Mouse (Mus musculus): ENCODE data around the gene Pabpc4. TPM values are rescaled to one million over a fixed set of nuclear protein-coding genes. Genes with fewer than 3 reads are reported as not detected.
A peak's percentile ranks its signal among the peaks of the same experiment; 100 is the strongest.

Pabpc4 gene
- polyA plus RNA-seq, 1 experiment from 2014 or later, result 33.2 TPM

DNA sequence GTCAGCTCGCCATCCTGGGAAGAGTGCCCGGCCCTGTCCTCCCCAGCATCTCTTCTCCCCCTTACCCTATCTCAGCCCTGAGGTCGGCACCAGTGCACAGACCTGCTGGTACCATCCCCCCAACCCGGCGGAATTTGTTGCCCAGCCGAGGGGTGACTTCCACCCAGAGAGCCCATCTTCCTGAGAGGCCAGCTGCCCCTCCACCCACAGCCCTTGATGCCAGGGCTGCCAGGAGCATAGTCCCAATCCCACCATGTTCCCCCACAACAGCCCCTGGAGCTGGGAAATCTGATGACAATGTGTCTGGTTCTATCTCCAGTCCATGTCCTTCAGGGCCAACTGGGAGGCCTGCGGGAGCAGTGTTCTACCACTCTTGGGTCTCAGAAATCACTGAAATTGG lies 15.9 kb upstream of the Pabpc4 start:
- Histone ChIP-seq H3K27me3 (ENCODE audit: insufficient read depth, low read length) (0 out of 2 replicates have a peak, but pooled peaks cover 3% of the 10 kb centered on the region), H3K4me3 (ENCODE audit: low read depth, low read length) (no peak overlapping the region), H3K4me1 (ENCODE audit: insufficient read depth) (no peaks in the 10 kb centered on the region), H3K36me3 (replicated peaks; ENCODE audit: insufficient read depth, low read length) (no peaks in the 10 kb centered on the region), H3K27ac (ENCODE audit: low read depth) (no peak overlapping the region), H3K9me3 (ENCODE audit: low read length) (no peaks in the 10 kb centered on the region), H3K4me2 (ENCODE audit: low read depth, low read length) (no peak overlapping the region), H3K9ac (replicated peaks) (no peak overlapping the region)
- DNase-seq, result no peak
- 78% methylated on average over 7 of the region's 7 CpGs for WGBS (ENCODE audit: insufficient replicate concordance)
- no peak for ATAC-seq
- TF ChIP-seq CTCF (IDR thresholded peaks at IDR 0.05; ENCODE audit: low read depth) (no peak), EP300 (IDR thresholded peaks at IDR 0.05; ENCODE audit: low read depth) (no peak)

DNA sequence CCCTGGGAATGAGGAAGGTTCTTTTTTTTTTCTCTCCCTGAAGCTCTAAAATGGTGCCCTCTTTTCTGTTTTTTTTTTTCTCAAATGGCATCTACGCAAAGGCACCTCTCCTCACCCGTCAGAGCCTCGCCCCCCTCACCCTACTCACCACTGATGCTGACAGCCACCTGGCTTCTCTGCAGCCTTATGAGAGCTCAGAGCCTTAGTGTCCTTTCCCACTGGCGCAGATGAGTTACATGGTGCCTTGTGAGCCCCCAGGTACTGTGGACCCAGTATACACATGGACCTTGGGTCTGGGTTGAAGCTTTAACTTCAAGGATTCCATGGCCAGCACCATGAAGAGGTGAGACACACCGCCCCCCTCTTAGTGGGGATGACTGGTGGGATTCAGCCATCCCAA lies 15.5 kb upstream of the Pabpc4 start:
- Histone ChIP-seq H3K4me2 (ENCODE audit: low read depth, low read length) (no peak overlapping the region), H3K36me3 (replicated peaks; ENCODE audit: insufficient read depth, low read length) (no peaks in the 10 kb centered on the region), H3K27me3 (ENCODE audit: insufficient read depth, low read length) (0 out of 2 replicates have a peak, but pooled peaks cover 3% of the 10 kb centered on the region), H3K9ac (replicated peaks) (no peak overlapping the region), H3K9me3 (ENCODE audit: low read length) (no peaks in the 10 kb centered on the region), H3K4me1 (ENCODE audit: insufficient read depth) (no peaks in the 10 kb centered on the region), H3K4me3 (ENCODE audit: low read depth, low read length) (no peak overlapping the region), H3K27ac (ENCODE audit: low read depth) (no peak overlapping the region)
- ATAC-seq, result no peak
- TF ChIP-seq EP300 (IDR thresholded peaks at IDR 0.05; ENCODE audit: low read depth), result no peak
- DNase-seq, result no peak
- 86% methylated on average over 5 of the region's 5 CpGs for WGBS (ENCODE audit: insufficient replicate concordance)

DNA sequence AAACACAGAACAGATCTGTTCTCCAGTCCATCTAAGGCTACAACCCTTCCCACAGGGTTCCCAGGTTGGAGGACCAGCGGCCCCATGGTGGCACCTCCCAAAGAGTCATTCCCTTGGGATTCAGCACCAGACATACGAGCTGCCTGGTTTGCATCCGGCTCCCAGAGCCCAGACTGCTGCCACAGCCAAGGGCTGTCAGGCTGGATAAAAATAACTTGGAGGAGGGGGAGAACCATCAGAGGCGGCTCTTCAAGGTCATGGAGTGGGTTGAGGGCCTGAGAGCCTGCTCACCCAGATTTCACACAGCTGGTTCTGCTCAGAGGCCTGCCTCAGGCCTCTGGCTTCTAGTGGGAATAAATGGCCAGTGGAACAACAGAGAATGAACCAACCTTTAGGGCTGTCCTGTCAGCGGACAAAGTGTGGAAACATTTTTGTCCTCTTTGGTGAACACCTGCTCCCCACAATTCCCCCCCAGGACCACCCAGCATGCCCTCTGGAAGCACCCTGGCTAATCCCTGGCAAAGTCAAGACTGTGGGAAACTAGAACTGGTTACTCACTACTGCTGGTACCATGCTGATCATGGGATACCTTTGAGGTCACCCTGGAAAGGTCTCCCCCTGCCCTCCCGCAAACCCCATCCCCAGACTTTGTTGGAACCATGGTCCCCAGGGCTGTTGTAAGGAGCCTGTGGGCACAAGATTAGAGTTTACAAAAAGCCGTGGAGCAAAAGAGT lies 14.8 kb upstream of the Pabpc4 start:
- H3K36me3 ChIP-seq (replicated peaks; ENCODE audit: insufficient read depth, low read length), result no peaks in the 10 kb centered on the region
- H3K4me3 ChIP-seq (ENCODE audit: low read depth, low read length), result no peak overlapping the region
- no peak overlapping the region for H3K9ac ChIP-seq (replicated peaks)
- no peak overlapping the region for H3K4me2 ChIP-seq (ENCODE audit: low read depth, low read length)
- no peaks in the 10 kb centered on the region for H3K4me1 ChIP-seq (ENCODE audit: insufficient read depth)
- H3K9me3 ChIP-seq (ENCODE audit: low read length), result no peaks in the 10 kb centered on the region
- WGBS (ENCODE audit: insufficient replicate concordance), result 70% methylated on average over 7 of the region's 7 CpGs
- H3K27ac ChIP-seq (ENCODE audit: low read depth), result no peak overlapping the region
- no peak for TF ChIP-seq CTCF (IDR thresholded peaks at IDR 0.05; ENCODE audit: low read depth)
- TF ChIP-seq EP300 (IDR thresholded peaks at IDR 0.05; ENCODE audit: low read depth), result no peak
- DNase-seq (no peak), ATAC-seq (no peak)
- 0 out of 2 replicates have a peak, but pooled peaks cover 3% of the 10 kb centered on the region for H3K27me3 ChIP-seq (ENCODE audit: insufficient read depth, low read length)

DNA sequence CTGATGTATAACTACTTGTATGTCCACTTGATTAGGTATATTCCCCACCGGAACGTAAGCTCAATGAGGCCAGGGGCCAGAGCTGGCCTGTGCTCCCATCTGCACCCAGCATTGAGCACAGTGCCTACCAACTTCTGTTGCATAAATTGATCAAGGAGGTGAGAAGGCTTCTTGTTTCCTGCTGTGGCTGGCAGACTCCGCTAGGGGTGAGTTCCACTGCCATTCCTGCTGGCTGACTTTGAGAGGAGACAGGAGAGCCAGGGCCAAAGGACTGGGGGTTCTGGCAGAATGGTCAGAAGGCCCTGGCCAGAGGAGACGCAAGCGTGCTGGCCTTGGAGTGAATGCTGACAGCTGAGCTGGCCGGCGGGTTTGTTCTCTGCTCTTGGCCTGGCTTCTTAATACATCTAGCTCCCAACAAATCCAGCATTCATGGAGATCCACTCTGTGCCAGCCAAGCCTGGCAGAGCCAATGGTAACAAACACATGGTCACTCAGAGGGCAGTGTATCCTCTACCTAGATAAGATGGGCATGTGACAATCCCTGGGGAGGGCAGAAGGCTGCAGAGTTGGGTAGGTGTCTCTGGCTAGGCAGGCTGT lies 13.1 kb upstream of the Pabpc4 start:
- Histone ChIP-seq H3K9ac (replicated peaks) (no peak overlapping the region), H3K36me3 (replicated peaks; ENCODE audit: insufficient read depth, low read length) (no peaks in the 10 kb centered on the region), H3K4me1 (ENCODE audit: insufficient read depth) (no peaks in the 10 kb centered on the region), H3K27ac (ENCODE audit: low read depth) (no peak overlapping the region), H3K9me3 (ENCODE audit: low read length) (no peaks in the 10 kb centered on the region), H3K27me3 (ENCODE audit: insufficient read depth, low read length) (0 out of 2 replicates have a peak, but pooled peaks cover 3% of the 10 kb centered on the region), H3K4me3 (ENCODE audit: low read depth, low read length) (no peak overlapping the region), H3K4me2 (ENCODE audit: low read depth, low read length) (no peak overlapping the region)
- TF ChIP-seq EP300 (IDR thresholded peaks at IDR 0.05; ENCODE audit: low read depth) (no peak), CTCF (IDR thresholded peaks at IDR 0.05; ENCODE audit: low read depth) (no peak)
- WGBS (ENCODE audit: insufficient replicate concordance), result 73% methylated on average over 7 of the region's 7 CpGs
- no peak for ATAC-seq
- DNase-seq, result no peak

DNA sequence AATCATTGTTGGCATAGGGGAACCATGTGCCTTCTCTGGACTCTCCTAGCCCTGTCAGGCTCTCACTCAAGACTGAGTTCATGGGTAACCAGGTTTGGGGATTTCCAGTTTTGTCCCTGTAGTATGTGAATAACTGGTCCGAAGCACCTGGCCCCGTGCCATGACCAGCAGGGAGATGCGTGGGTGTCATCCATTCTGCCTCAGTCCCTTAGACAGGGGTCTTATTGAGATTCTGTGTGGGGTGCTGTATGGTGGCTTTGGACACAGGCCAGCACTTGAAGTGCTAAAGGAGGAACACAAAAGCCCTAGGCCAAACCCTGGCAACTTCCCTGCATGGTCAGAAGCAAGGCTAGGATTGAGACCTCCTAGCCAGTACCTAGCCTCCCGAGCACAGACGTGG lies 9.9 kb upstream of the Pabpc4 start:
- 88% methylated on average over 5 of the region's 5 CpGs for WGBS (ENCODE audit: insufficient replicate concordance)
- Histone ChIP-seq H3K4me2 (ENCODE audit: low read depth, low read length) (no peak overlapping the region), H3K9me3 (ENCODE audit: low read length) (no peaks in the 10 kb centered on the region), H3K9ac (replicated peaks) (no peak overlapping the region), H3K27me3 (ENCODE audit: insufficient read depth, low read length) (0 out of 2 replicates have a peak, but pooled peaks cover 3% of the 10 kb centered on the region), H3K27ac (ENCODE audit: low read depth) (no peak overlapping the region), H3K4me3 (ENCODE audit: low read depth, low read length) (no peak overlapping the region), H3K36me3 (replicated peaks; ENCODE audit: insufficient read depth, low read length) (no peaks in the 10 kb centered on the region), H3K4me1 (ENCODE audit: insufficient read depth) (no peaks in the 10 kb centered on the region)
- ATAC-seq (no peak), DNase-seq (no peak)
- TF ChIP-seq EP300 (IDR thresholded peaks at IDR 0.05; ENCODE audit: low read depth) (no peak), CTCF (IDR thresholded peaks at IDR 0.05; ENCODE audit: low read depth) (no peak)

DNA sequence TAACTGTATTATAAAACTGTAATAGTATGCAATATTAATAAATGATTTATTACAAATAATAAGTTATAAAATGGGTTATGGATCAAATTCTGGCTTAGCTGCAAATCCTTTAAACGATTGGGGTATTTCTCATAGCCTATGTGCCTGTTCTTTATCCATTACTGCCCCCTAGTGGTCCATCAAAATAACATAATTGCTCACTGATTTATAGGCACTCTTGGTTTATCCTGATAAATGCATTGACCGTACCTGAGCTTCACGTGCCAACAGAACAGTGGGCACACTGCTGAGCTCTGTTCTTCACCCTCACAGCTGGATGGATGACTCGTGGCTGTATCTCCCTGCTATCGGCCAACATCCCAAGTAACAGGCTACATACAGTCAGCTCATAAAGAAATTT lies 7.5 kb upstream of the Pabpc4 start:
- no peak overlapping the region for H3K4me2 ChIP-seq (ENCODE audit: low read depth, low read length)
- no peaks in the 10 kb centered on the region for H3K4me1 ChIP-seq (ENCODE audit: insufficient read depth)
- ATAC-seq (0 out of 2 replicates have a peak, but pooled peaks have one; percentile 27), DNase-seq (no peak)
- H3K4me3 ChIP-seq (ENCODE audit: low read depth, low read length), result no peak overlapping the region
- peak; percentile 81 for TF ChIP-seq CTCF (IDR thresholded peaks at IDR 0.05; ENCODE audit: low read depth)
- no peak for TF ChIP-seq EP300 (IDR thresholded peaks at IDR 0.05; ENCODE audit: low read depth)
- H3K9me3 ChIP-seq (ENCODE audit: low read length), result no peaks in the 10 kb centered on the region
- no peaks in the 10 kb centered on the region for H3K36me3 ChIP-seq (replicated peaks; ENCODE audit: insufficient read depth, low read length)
- 16% methylated on average over 5 of the region's 5 CpGs for WGBS (ENCODE audit: insufficient replicate concordance)
- no peaks in the 10 kb centered on the region for H3K27me3 ChIP-seq (ENCODE audit: insufficient read depth, low read length)
- no peak overlapping the region for H3K27ac ChIP-seq (ENCODE audit: low read depth)
- H3K9ac ChIP-seq (replicated peaks), result no peak overlapping the region

Data from liver, postnatal 0 days (tissue).